Mouse (Mus musculus) retina, embryonic 14.5 days (tissue): Measurements from ENCODE around the gene Ttc41.
A peak's percentile ranks its signal among the peaks of the same experiment; 100 is the strongest.

Experiments
- DNase-seq: peaks from one replicate; pipeline ENCODE4 v3.0.0-alpha.2; 2015; ENCODE audit warnings: low spot score

Ttc41 gene

GRCm38 (mm10) chr10:86784126-86784675 lies 78.6 kb downstream of the Ttc41 start:
- no peak for DNase-seq

- DNase-seq, result no peak
These were observed 79.8 kb downstream of the Ttc41 start for GRCm38 (mm10) chr10:86785396-86785795.

GRCm38 (mm10) chr10:86786083-86786482 lies 80.5 kb downstream of the Ttc41 start:
- DNase-seq, result no peak

- no peak for DNase-seq
These were observed 82.6 kb downstream of the Ttc41 start for GRCm38 (mm10) chr10:86788193-86788592.

GRCm38 (mm10) chr10:86789146-86789672 lies 83.6 kb downstream of the Ttc41 start:
- DNase-seq, result no peak

- DNase-seq, result no peak
These were observed 86.0 kb downstream of the Ttc41 start for GRCm38 (mm10) chr10:86791507-86792184.

- no peak for DNase-seq
These were observed 87.9 kb downstream of the Ttc41 start for GRCm38 (mm10) chr10:86793509-86793951.

DNA sequence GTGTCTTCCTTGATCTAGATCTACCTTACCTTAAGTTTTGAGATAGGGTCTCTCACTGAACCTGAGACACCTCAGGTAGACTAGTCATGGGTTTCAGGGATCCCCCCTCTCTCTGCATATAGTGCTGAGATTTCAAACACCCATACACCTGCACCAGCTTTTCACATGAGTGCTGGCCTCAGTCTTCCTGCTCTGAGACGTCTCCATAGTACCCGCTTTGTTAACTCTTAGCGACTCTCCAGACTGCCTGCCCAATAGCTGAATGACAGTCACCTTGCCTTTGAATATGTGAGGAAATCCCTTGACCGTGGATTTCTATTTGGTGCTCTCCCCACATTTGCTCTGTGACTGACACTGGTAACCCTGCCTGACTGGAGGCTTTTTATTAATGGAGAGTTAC lies 88.6 kb downstream of the Ttc41 start:
- no peak for DNase-seq

GRCm38 (mm10) chr10:86794794-86795535 lies 89.4 kb downstream of the Ttc41 start:
- DNase-seq, result no peak

DNA sequence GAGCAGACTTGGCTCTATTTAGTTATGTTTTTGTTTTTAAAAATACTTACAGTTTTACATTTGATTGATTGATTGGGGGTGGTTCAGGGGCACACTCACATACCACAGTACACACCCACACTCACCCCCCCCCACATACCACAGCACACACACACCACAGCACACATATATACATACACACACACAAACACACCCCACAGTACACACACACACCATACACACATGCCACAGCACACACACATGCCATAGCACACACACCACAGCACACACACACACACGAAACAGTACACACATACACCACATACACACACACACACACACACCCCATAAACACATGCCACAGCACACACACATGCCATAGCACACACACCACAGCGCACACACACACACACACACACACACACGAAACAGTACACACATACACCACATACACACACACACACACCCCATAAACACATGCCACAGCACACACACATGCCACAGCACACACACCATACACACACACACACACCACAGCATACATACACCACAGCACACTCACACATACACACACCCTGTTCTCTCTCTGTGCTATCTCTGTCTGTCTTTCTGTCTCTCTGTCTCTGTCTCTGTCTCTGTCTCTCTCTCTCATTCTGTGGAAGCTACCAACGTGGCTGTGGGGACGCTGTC lies 90.6 kb downstream of the Ttc41 start:
- DNase-seq, result no peak

- DNase-seq, result no peak
These were observed 101.8 kb downstream of the Ttc41 start for GRCm38 (mm10) chr10:86807362-86807761.

DNA sequence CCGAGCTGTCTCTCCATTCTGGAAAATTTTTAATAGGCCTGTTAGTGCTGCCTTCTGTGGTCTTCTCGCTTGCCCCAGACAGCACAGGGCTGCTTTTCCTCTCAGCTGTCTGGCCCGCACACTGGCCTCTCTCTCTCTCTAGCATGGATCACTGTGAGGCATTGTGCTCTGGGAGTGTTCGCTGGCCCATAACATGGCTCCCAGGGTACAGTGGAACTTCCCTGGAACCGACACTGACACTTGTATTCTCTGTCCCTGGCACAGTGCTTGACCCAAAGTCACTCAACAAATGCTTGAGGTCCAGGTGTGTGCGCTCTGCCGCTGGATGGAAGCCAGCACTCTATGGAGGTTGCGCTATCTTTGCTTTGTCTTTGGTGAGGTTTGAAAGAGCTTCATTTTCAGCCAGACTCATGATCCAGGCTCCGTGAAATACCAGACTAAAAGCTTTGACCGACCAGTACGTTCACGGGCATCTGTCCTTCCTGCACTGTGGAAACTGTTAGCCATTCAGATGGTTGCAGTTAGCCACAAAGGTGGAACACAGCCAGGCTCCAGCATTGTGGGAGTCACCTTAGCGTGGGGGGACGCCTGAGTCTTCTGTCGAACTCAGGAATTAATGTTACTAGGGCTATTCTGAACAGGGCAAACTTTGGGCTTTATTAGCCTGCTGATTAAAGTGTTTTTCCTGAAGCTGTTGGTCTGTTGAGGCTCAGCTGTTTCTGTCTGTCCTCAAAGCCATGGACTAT lies 102.6 kb downstream of the Ttc41 start:
- no peak for DNase-seq

GRCm38 (mm10) chr10:86810000-86810399 lies 104.4 kb downstream of the Ttc41 start:
- DNase-seq, result no peak

DNA sequence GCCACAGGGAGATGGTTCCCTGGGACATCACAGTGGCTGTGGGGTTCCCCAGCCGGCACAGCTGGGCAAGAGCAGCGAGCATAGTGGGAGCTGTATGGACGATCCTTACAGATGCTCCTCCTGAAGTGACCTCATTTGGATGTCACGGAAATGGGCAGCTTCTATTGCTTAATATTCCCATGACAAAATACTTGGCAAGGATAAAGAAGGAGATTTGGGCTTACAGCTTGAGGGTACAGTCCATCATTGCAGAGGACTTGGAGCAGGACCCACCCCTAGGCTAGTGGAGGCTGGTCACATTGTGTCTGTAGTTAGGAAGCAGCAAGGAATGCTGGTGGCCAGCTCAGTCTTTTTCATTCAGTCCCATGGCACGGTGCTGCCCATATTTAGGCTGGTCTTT lies 105.0 kb downstream of the Ttc41 start:
- no peak for DNase-seq

DNA sequence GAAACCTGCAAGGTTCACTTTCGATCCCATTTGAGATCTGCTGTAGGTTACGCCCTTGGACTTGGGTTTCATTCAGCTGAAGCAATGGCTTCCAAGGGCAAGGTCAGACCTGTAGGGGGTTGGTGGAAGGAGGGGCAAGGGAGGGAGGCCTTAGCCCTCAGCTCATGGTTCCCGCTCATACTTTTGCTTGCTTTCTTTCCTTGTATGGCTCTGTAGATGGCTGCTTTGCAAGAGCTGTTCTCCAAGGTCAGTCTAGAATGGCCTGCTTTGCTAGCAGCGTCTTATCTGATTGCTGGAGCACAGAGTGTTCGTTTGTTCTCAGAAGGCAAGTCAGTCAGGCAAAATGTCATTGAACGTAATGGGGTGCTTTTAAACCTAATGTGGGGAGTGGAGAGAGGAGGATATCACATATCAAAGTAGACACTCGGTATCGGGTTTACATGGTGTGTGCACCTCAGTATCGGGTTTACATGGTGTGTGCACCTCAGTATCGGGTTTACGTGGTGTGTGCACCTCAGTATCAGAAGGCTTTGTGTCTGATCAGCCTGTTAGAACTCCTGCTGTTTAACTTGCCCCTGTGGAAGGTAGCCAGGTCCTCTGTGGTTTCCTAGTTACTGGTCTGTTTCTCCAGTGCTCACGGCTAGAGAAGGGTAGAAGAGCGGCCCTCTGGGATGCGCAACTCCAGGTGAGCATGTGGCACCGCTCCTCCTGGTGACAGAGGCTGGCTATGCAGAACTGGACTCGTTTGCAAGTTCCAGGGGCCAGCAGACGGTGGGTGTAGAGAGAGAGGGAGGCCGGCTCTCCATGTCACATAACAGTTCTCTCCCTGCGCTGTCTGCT lies 108.9 kb downstream of the Ttc41 start:
- no peak for DNase-seq

DNA sequence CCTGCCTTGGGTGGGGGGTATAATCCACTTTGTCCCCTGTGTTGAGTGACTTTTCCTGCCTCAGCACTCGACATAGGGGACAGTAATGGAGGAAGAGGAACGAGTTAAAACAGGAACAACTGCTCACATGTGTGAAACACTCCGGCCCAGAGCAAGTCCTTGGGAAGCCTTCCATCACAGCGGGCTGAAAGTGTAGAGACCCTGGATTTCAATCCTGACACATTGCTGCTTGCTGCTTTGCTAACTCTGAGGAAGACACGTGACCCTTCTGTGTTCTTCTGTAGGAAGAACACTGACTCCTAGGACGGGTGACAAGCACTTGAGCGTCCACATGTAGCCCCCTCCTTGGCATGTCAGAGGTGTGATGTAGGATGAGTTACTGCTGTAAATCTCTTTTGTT lies 109.5 kb downstream of the Ttc41 start:
- no peak for DNase-seq

DNA sequence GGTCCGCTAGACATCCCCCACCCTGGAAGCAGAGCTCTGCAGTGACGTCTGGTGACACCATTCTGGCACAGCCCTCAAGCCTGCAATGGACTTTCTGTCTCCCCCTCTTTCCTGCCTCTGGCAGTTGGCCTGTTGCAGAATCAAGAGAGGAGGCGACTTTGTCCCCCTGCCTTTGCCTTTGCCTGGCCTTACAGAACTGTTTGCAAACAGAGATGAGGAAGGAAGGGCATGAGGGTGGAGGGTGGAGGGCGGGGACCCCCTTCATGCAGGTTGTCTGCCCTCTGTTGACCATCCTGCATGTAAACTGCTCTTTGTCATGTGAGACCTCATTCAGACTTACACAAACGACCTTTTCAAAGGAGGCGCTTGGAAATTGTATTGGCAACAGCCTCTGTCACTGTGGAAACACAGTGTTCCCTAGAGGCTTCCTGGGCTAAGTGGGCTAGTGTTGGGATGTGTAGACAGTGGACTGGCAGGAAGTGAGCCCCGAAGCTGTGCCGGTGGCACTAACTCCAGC lies 114.1 kb downstream of the Ttc41 start:
- DNase-seq, result peak; percentile 28

DNA sequence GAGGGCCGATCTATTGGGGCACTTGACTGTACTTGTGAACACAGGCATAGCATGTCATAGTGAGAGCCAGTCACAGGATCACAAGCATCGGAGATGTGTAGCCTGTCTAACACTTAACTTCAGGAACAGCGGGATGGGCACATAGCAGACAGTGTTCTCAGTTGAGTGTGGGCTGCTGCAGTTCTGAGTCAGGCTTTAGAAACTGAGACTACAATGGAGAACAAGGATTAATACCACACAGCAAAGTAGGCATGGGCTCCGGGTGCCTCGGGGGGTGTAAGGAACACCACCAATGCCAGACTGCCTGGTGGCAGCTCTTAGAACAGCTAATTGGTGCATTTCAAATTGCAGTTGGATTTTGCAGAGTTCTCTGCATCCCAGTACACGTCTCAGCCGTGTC lies 115.4 kb downstream of the Ttc41 start:
- DNase-seq, result no peak

GRCm38 (mm10) chr10:86824093-86824492 lies 118.5 kb downstream of the Ttc41 start:
- DNase-seq, result no peak

GRCm38 (mm10) chr10:86824871-86825270 lies 119.3 kb downstream of the Ttc41 start:
- DNase-seq, result no peak
